Mouse (Mus musculus): ENCODE measurements around the gene Prkcb. TPM values are rescaled to one million over a fixed set of nuclear protein-coding genes. Genes with fewer than 3 reads are reported as not detected.

The Prkcb gene
- total and polyA plus RNA-seq, 3 experiments: 3.6 to 4.5 (median 3.8) TPM

- Histone ChIP-seq H3K36me3 (ENCODE audit: control insufficient read depth, insufficient read depth, low read length) (no peaks in the 10 kb centered on the region), H3K27me3 (ENCODE audit: control insufficient read depth, insufficient read depth, low read length) (no peaks in the 10 kb centered on the region), H3K9ac (ENCODE audit: low read depth, low read length) (no peak overlapping the region), H3K79me2 (replicated peaks; ENCODE audit: control insufficient read depth, insufficient read depth, low read length) (no peaks in the 10 kb centered on the region), H3K4me3 (no peak overlapping the region), H3K27ac (no peak overlapping the region), H3K4me1 (ENCODE audit: control insufficient read depth, insufficient read depth, low read length) (no peaks in the 10 kb centered on the region)
- 61% methylated on average over 5 of the region's 5 CpGs for WGBS
- no peak for DNase-seq
- TF ChIP-seq CTCF (IDR thresholded peaks at IDR 0.05) (no peak), EP300 (IDR thresholded peaks at IDR 0.05; ENCODE audit: insufficient read depth, low read depth, low read length) (no peak), POLR2A (IDR thresholded peaks at IDR 0.05; ENCODE audit: insufficient read depth, low read depth, low read length) (no peak)
- intact Hi-C loops (cut with DNase I): no loop called here
These were observed 105.4 kb downstream of the Prkcb start for GRCm38 (mm10) chr7:122393964-122394363.

DNA sequence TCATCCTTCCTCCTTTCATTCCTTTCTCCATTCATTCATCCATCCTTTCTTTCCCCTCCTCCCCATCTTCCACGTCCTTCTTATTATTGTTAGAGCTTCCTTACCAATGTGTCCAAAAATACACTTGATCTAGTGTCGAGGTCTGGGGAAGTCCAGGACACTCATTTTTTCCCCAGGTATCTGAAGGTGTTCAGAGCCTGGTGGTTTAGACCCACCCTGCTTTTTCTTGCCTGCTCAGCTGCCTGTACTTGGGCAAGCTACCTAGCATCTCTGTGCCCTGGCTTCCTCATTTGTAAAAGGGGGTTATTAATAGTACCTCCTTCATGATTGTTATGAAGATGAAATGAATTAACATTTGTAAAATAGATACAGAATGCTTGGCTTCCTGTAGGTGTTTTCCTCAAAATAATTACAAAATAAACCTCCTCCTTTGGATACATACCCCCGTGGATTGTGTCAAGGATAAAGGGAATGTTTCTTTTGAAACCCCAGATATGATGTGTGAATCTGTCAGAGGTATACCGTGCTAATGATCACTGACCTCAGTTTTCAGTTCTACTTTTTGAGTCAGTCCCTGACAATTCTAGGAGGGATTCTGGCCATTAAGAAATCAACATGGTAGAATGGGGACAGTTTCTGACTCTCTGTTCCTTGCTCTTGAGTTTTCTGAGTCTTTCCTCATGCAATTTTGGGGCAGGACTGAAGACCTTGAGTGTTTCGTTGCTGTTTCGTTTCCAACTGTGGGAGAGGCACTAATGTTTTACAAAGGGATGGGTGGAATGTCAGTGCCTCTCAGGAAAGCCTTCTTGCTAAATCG lies 106.8 kb downstream of the Prkcb start:
- intact Hi-C loops (cut with DNase I): no loop called here
- H3K27ac ChIP-seq: no peak overlapping the region

DNA sequence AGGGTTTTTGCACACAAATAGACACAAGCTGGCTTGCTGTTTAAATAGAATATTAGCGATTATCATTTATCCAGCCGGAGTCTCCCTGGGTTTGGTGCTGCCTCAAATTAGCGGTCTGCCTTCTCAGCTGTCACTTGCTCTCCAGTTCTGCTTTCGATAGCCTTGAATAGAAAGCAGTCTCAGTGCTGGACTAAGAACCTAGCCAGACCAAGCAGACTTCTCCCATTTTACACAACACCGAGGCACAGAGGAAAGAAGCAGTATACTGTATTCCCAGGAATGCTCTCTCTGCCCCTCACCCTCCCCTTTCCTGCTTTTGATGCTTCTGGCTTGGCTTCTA lies 107.4 kb downstream of the Prkcb start:
- H3K4me1 ChIP-seq (ENCODE audit: control insufficient read depth, insufficient read depth, low read length): no peaks in the 10 kb centered on the region
- TF ChIP-seq EP300 (IDR thresholded peaks at IDR 0.05; ENCODE audit: insufficient read depth, low read depth, low read length) (no peak), CTCF (IDR thresholded peaks at IDR 0.05) (no peak), POLR2A (IDR thresholded peaks at IDR 0.05; ENCODE audit: insufficient read depth, low read depth, low read length) (no peak)
- WGBS: 69% methylated on average over 5 of the region's 5 CpGs

More for the DNA sequence above, 106.8 kb downstream of the Prkcb start:
- H3K79me2 ChIP-seq (replicated peaks; ENCODE audit: control insufficient read depth, insufficient read depth, low read length): no peaks in the 10 kb centered on the region
- H3K4me1 ChIP-seq (ENCODE audit: control insufficient read depth, insufficient read depth, low read length): no peaks in the 10 kb centered on the region
- DNase-seq: no peak
- no peak overlapping the region for H3K9ac ChIP-seq (ENCODE audit: low read depth, low read length)
- H3K27me3 ChIP-seq (ENCODE audit: control insufficient read depth, insufficient read depth, low read length): no peaks in the 10 kb centered on the region
- 57% methylated on average over 7 of the region's 7 CpGs for WGBS
- TF ChIP-seq CTCF (IDR thresholded peaks at IDR 0.05): no peak
- no peak for TF ChIP-seq POLR2A (IDR thresholded peaks at IDR 0.05; ENCODE audit: insufficient read depth, low read depth, low read length)
- TF ChIP-seq EP300 (IDR thresholded peaks at IDR 0.05; ENCODE audit: insufficient read depth, low read depth, low read length): no peak
- no peak overlapping the region for H3K4me3 ChIP-seq
- H3K36me3 ChIP-seq (ENCODE audit: control insufficient read depth, insufficient read depth, low read length): no peaks in the 10 kb centered on the region

GRCm38 (mm10) chr7:122397699-122398098 lies 109.1 kb downstream of the Prkcb start:
- intact Hi-C loops (cut with DNase I): no loop called here
- WGBS: 72% methylated on average over 3 of the region's 3 CpGs
- no peaks in the 10 kb centered on the region for H3K36me3 ChIP-seq (ENCODE audit: control insufficient read depth, insufficient read depth, low read length)
- DNase-seq: no peak
- H3K79me2 ChIP-seq (replicated peaks; ENCODE audit: control insufficient read depth, insufficient read depth, low read length): no peaks in the 10 kb centered on the region
- TF ChIP-seq EP300 (IDR thresholded peaks at IDR 0.05; ENCODE audit: insufficient read depth, low read depth, low read length) (no peak), POLR2A (IDR thresholded peaks at IDR 0.05; ENCODE audit: insufficient read depth, low read depth, low read length) (no peak), CTCF (IDR thresholded peaks at IDR 0.05) (no peak)
- no peak overlapping the region for H3K27ac ChIP-seq
- no peaks in the 10 kb centered on the region for H3K4me1 ChIP-seq (ENCODE audit: control insufficient read depth, insufficient read depth, low read length)
- H3K27me3 ChIP-seq (ENCODE audit: control insufficient read depth, insufficient read depth, low read length): no peaks in the 10 kb centered on the region
- no peak overlapping the region for H3K9ac ChIP-seq (ENCODE audit: low read depth, low read length)
- no peak overlapping the region for H3K4me3 ChIP-seq

More for the DNA sequence above, 107.4 kb downstream of the Prkcb start:
- H3K4me3 ChIP-seq: no peak overlapping the region
- no peaks in the 10 kb centered on the region for H3K36me3 ChIP-seq (ENCODE audit: control insufficient read depth, insufficient read depth, low read length)
- no peaks in the 10 kb centered on the region for H3K79me2 ChIP-seq (replicated peaks; ENCODE audit: control insufficient read depth, insufficient read depth, low read length)
- intact Hi-C loops (cut with DNase I): no loop called here
- no peaks in the 10 kb centered on the region for H3K27me3 ChIP-seq (ENCODE audit: control insufficient read depth, insufficient read depth, low read length)
- H3K27ac ChIP-seq: no peak overlapping the region
- H3K9ac ChIP-seq (ENCODE audit: low read depth, low read length): no peak overlapping the region
- no peak for DNase-seq

GRCm38 (mm10) chr7:122402041-122402440 lies 113.5 kb downstream of the Prkcb start:
- intact Hi-C loops (cut with DNase I): no loop called here
- Histone ChIP-seq H3K4me3 (no peak overlapping the region), H3K27ac (no peak overlapping the region), H3K36me3 (ENCODE audit: control insufficient read depth, insufficient read depth, low read length) (no peaks in the 10 kb centered on the region), H3K4me1 (ENCODE audit: control insufficient read depth, insufficient read depth, low read length) (peaks cover 1% of the 10 kb centered on the region; the same call in 1 of the 2 replicates), H3K79me2 (replicated peaks; ENCODE audit: control insufficient read depth, insufficient read depth, low read length) (no peaks in the 10 kb centered on the region), H3K27me3 (ENCODE audit: control insufficient read depth, insufficient read depth, low read length) (no peaks in the 10 kb centered on the region), H3K9ac (ENCODE audit: low read depth, low read length) (no peak overlapping the region)
- DNase-seq: no peak
- 76% methylated on average over 7 of the region's 7 CpGs for WGBS
- no peak for TF ChIP-seq CTCF (IDR thresholded peaks at IDR 0.05)
- TF ChIP-seq POLR2A (IDR thresholded peaks at IDR 0.05; ENCODE audit: insufficient read depth, low read depth, low read length): no peak
- no peak for TF ChIP-seq EP300 (IDR thresholded peaks at IDR 0.05; ENCODE audit: insufficient read depth, low read depth, low read length)

DNA sequence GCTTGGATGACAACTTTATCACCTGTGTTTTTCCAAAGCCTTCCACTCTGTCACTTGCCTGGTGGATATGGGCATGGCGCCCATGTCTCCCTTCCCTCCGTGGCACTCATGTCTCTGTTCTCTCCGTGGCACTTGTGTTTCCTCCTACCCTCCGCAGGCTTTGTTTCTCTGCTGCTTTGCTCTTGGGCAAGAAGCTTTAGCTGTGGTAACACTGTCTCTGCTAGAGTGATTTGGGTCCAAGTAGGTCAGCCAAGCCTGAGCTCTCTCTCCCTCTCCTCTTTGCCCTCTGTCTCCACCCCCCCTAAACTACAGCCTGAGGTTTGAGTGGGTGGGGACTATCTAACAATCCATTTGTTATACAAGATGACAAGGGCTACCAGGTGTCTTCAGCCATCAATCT lies 114.8 kb downstream of the Prkcb start:
- TF ChIP-seq EP300 (IDR thresholded peaks at IDR 0.05; ENCODE audit: insufficient read depth, low read depth, low read length) (no peak), CTCF (IDR thresholded peaks at IDR 0.05) (no peak), POLR2A (IDR thresholded peaks at IDR 0.05; ENCODE audit: insufficient read depth, low read depth, low read length) (no peak)
- Histone ChIP-seq H3K36me3 (ENCODE audit: control insufficient read depth, insufficient read depth, low read length) (no peaks in the 10 kb centered on the region), H3K9ac (ENCODE audit: low read depth, low read length) (no peak overlapping the region), H3K27me3 (ENCODE audit: control insufficient read depth, insufficient read depth, low read length) (no peaks in the 10 kb centered on the region), H3K4me3 (no peak overlapping the region), H3K27ac (no peak overlapping the region), H3K79me2 (replicated peaks; ENCODE audit: control insufficient read depth, insufficient read depth, low read length) (no peaks in the 10 kb centered on the region), H3K4me1 (ENCODE audit: control insufficient read depth, insufficient read depth, low read length) (peaks cover 1% of the 10 kb centered on the region; the same call in 1 of the 2 replicates)
- WGBS: 74% methylated on average over 4 of the region's 4 CpGs
- no peak for DNase-seq
- intact Hi-C loops (cut with DNase I): no loop called here

All from heart, adult 2 months (tissue).